Mouse (Mus musculus): Measurements from ENCODE around the gene Kbtbd3. TPM values are rescaled to one million over a fixed set of nuclear protein-coding genes. Genes with fewer than 3 reads are reported as not detected.

Kbtbd3 gene
- 5.9 and 8.0 TPM in 2 replicates for polyA plus RNA-seq (2015; fragmentation: Nextera tagmentation; extraction: Ambion mirVana)

GRCm38 (mm10) chr9:4309351-4310085 lies at the start of gene Kbtbd3, which contains the start of gene Aasdhppt:
Gene Kbtbd3, plus strand, starts transcription at chr9:4309833.
Gene Aasdhppt, minus strand, starts transcription at chr9:4309471.
- peak within 1 kb of the TSS; percentile 72 for H3K4me3 ChIP-seq
- H3K4me1 ChIP-seq: peaks cover 11% of the 10 kb centered on the region
- peak within 1 kb of the TSS; percentile 96 for H3K27ac ChIP-seq
- H3K36me3 ChIP-seq: 0 out of 2 replicates have a peak, but pooled peaks cover 4% of the 10 kb centered on the region
- no peaks in the 10 kb centered on the region for H3K9me3 ChIP-seq
- H3K4me2 ChIP-seq: peak within 1 kb of the TSS; percentile 73
- ATAC-seq (ENCODE audit: insufficient number of reproducible peaks, insufficient read depth, low FRiP score, low TSS enrichment, low read depth): peak; percentile 98
- no peaks in the 10 kb centered on the region for H3K27me3 ChIP-seq
- WGBS: under 1% methylated on average over 53 of the region's 53 CpGs
- H3K9ac ChIP-seq: peak within 1 kb of the TSS; percentile 87

DNA sequence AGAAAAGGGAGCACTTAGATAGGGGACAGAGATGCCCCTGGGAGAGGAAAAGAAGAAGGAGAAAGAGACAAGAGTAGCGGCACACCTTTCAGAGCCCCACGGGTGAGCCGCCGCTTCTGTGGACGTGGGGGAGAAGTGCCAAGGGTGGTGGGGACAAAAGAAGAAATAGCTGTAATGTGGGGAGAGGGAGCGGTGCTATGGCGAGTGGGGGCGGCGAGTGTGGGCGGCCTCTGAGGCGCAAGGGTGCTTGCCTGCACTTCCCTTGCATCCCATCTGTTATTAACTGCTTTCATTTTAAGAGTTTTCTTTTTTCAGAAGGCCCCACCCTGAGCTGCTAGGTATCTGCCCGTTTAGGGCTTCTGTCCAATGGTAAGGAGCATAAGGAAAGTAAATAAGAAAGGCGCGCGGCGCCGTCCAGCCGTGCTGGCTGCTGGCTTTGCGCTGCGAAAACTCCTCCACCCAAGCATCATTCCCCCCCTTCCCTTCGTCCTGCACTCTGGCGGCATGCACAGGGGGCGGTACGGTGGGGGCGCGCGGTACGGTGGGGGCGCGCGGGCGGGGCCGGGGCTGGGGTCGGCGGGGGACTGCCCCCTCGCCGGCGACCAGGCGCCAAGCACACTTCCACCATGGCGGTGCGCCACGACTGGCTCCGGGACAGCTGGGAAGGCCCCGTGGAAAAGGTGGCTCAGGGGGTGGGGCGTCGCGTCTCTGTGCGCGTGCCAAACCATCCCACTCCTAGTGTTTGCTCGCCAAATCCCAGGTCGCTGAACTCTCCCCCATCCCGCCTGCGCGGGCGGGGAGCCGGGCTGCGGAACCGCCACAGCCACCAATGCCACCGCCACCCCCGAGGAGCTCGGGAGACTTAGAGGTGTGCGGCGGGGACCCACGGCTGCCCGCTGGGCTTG lies 49.5 kb upstream of the Kbtbd3 start:
- Histone ChIP-seq H3K27me3 (no peaks in the 10 kb centered on the region), H3K4me2 (0 out of 2 replicates have a peak overlapping the region, but pooled peaks have one; percentile 22), H3K27ac (no peak overlapping the region), H3K9me3 (peaks cover 16% of the 10 kb centered on the region), H3K9ac (no peak overlapping the region), H3K4me1 (no peaks in the 10 kb centered on the region), H3K36me3 (no peaks in the 10 kb centered on the region), H3K4me3 (peak overlapping the region; percentile 23)
- 47% methylated on average over 65 of the region's 65 CpGs for WGBS
- ATAC-seq (ENCODE audit: insufficient number of reproducible peaks, insufficient read depth, low FRiP score, low TSS enrichment, low read depth): peak; percentile 56; the same call in 1 of the 2 replicates

- Histone ChIP-seq H3K4me2 (no peak overlapping the region), H3K9ac (no peak overlapping the region), H3K4me1 (no peaks in the 10 kb centered on the region), H3K27me3 (no peaks in the 10 kb centered on the region), H3K9me3 (peaks cover 16% of the 10 kb centered on the region), H3K4me3 (peak overlapping the region; percentile 23), H3K36me3 (no peaks in the 10 kb centered on the region), H3K27ac (no peak overlapping the region)
- 71% methylated on average over 12 of the region's 12 CpGs for WGBS
- ATAC-seq (ENCODE audit: insufficient number of reproducible peaks, insufficient read depth, low FRiP score, low TSS enrichment, low read depth): no peak
Measured at GRCm38 (mm10) chr9:4260746-4261090, 48.9 kb upstream of the Kbtbd3 start.

- ATAC-seq (ENCODE audit: insufficient number of reproducible peaks, insufficient read depth, low FRiP score, low TSS enrichment, low read depth): 0 out of 2 replicates have a peak, but pooled peaks have one; percentile 62
- no peaks in the 10 kb centered on the region for H3K9me3 ChIP-seq
- H3K4me3 ChIP-seq: no peak overlapping the region
- 97% methylated on average over 3 of the region's 3 CpGs for WGBS
- H3K9ac ChIP-seq: no peak overlapping the region
- no peaks in the 10 kb centered on the region for H3K27me3 ChIP-seq
- no peaks in the 10 kb centered on the region for H3K4me1 ChIP-seq
- no peak overlapping the region for H3K27ac ChIP-seq
- no peaks in the 10 kb centered on the region for H3K36me3 ChIP-seq
- no peak overlapping the region for H3K4me2 ChIP-seq
Measured at GRCm38 (mm10) chr9:4266881-4267280, 42.8 kb upstream of the Kbtbd3 start.

GRCm38 (mm10) chr9:4283850-4284249 lies 25.8 kb upstream of the Kbtbd3 start:
- WGBS: 22% methylated on average over 3 of the region's 3 CpGs
- Histone ChIP-seq H3K4me1 (no peaks in the 10 kb centered on the region), H3K27me3 (no peaks in the 10 kb centered on the region), H3K27ac (no peak overlapping the region), H3K4me3 (no peak overlapping the region), H3K9ac (no peak overlapping the region), H3K9me3 (no peaks in the 10 kb centered on the region), H3K36me3 (peaks cover 16% of the 10 kb centered on the region; the same call in 1 of the 2 replicates), H3K4me2 (no peak overlapping the region)
- ATAC-seq (ENCODE audit: insufficient number of reproducible peaks, insufficient read depth, low FRiP score, low TSS enrichment, low read depth): no peak

- no peaks in the 10 kb centered on the region for H3K4me1 ChIP-seq
- H3K36me3 ChIP-seq: peaks cover 41% of the 10 kb centered on the region
- no peaks in the 10 kb centered on the region for H3K9me3 ChIP-seq
- H3K4me3 ChIP-seq: no peak overlapping the region
- WGBS: 92% methylated on average over 2 of the region's 2 CpGs
- no peak for ATAC-seq (ENCODE audit: insufficient number of reproducible peaks, insufficient read depth, low FRiP score, low TSS enrichment, low read depth)
- H3K27ac ChIP-seq: no peak overlapping the region
- no peak overlapping the region for H3K4me2 ChIP-seq
- no peak overlapping the region for H3K9ac ChIP-seq
- no peaks in the 10 kb centered on the region for H3K27me3 ChIP-seq
Measured at GRCm38 (mm10) chr9:4300466-4300865, 9.2 kb upstream of the Kbtbd3 start.

DNA sequence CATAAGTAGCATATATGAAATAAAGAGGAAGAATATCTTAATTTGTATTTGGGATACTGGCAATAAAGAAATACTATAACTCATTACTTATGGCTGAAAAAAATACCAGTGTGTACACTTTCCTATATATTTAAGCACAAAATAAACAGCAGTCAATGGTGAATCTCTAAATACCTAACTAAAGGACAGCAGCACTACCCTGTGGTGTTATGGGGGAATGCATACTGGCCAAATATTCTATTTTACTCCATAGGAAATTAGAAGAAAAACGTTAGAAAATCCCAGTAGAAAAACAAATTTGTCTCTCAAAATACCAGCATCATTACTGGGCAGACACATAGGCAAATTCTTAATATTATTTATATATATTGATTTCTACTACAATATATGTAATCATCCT lies 4.8 kb upstream of the Kbtbd3 start:
- WGBS: 57% methylated on average over 1 of the region's 1 CpGs
- H3K4me3 ChIP-seq: no peak overlapping the region

DNA sequence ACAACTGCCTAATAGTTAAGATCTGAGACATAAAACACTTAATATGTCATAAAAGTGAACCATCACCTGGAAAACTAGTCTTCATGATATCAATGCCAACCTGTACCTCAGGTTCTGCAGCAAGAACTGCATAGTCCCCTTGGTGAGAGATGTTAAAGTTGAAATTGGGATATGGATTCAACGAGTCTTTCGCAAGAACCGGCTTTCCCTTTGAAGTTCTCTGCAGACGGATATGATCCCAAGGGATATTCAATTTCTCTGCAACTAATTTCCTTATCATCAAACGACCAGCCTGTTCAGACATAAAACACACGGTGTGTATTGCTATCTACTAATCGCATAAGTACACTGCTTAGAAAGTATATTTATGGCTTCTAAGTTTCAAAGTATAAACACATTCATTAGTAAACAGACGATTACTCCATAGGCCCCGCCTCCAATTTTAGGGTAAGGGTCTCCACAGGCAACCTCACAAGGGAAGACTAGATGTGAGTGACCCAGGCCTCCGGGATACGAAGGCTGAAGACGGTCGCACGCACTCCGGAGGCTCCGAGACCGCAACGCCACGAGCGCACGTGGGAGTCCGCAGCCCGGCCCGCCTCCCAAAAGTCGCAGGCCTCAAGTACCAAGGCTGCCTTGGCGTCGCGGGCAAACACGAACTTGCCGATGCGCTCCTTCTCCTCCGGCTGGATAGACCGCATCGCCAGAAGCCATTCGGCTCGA lies 844 bp upstream of the Kbtbd3 start:
- Histone ChIP-seq H3K9me3 (no peaks in the 10 kb centered on the region), H3K9ac (peak overlapping the region; percentile 80), H3K27me3 (no peaks in the 10 kb centered on the region), H3K36me3 (0 out of 2 replicates have a peak, but pooled peaks cover 4% of the 10 kb centered on the region), H3K4me3 (peak overlapping the region; percentile 72), H3K27ac (peak overlapping the region; percentile 81), H3K4me1 (peaks cover 11% of the 10 kb centered on the region), H3K4me2 (peak overlapping the region; percentile 73)
- WGBS: under 1% methylated on average over 36 of the region's 36 CpGs
- no peak; the same call in 1 of the 2 replicates for ATAC-seq (ENCODE audit: insufficient number of reproducible peaks, insufficient read depth, low FRiP score, low TSS enrichment, low read depth)

More for the DNA sequence above, 4.8 kb upstream of the Kbtbd3 start:
- Histone ChIP-seq H3K4me1 (peaks cover 4% of the 10 kb centered on the region), H3K36me3 (peaks cover 22% of the 10 kb centered on the region), H3K9me3 (no peaks in the 10 kb centered on the region), H3K9ac (no peak overlapping the region), H3K4me2 (no peak overlapping the region), H3K27ac (no peak overlapping the region), H3K27me3 (no peaks in the 10 kb centered on the region)
- no peak for ATAC-seq (ENCODE audit: insufficient number of reproducible peaks, insufficient read depth, low FRiP score, low TSS enrichment, low read depth)

DNA sequence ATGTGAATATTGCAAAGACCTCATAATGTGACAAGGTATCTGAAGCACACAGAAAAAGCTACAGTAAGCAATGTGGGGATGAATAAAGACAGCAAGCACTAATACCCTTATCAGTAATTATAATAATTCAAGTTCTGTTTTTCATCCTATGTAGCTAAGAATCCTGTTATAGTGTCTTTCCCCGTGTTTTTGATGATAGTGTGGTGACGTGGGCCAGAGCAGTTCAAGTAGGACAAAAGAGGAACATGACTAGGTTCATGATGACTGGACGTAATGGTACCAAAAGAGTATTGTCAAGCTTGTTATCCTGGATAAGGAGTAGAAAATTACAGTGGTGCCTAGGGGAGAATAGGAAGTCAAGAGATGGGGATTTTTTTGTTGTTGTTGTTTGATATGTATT lies 1.1 kb downstream of the Kbtbd3 start:
- Histone ChIP-seq H3K9ac (peak overlapping the region; percentile 87; the same call in 1 of the 2 replicates), H3K36me3 (0 out of 2 replicates have a peak, but pooled peaks cover 2% of the 10 kb centered on the region), H3K4me3 (peak overlapping the region; percentile 72), H3K4me1 (peaks cover 11% of the 10 kb centered on the region), H3K9me3 (no peaks in the 10 kb centered on the region), H3K27me3 (no peaks in the 10 kb centered on the region), H3K4me2 (peak overlapping the region; percentile 73), H3K27ac (no peak overlapping the region)
- WGBS: 72% methylated on average over 3 of the region's 3 CpGs
- ATAC-seq (ENCODE audit: insufficient number of reproducible peaks, insufficient read depth, low FRiP score, low TSS enrichment, low read depth): no peak

DNA sequence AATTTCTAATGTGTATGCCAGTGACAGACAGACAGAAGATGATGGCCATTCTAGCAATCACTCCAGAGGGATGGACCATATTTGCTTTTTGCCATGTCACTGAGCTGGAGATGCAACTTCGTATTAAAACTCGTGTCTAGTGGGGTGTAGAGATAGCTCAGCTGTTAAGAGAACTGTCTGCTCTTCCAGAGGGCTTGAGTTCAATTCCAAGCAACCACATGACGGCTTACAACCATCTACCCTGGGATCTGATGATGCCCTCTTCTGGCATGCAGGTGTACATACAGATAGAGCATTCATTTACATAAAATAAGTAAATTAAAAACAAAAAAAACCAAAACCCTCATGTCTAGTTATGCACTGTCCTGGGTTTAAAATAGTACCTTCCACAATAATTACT lies 1.5 kb downstream of the Kbtbd3 start:
- no peak overlapping the region for H3K4me3 ChIP-seq
- no peak overlapping the region for H3K27ac ChIP-seq
- no peaks in the 10 kb centered on the region for H3K27me3 ChIP-seq
- H3K36me3 ChIP-seq: no peaks in the 10 kb centered on the region
- H3K4me2 ChIP-seq: no peak overlapping the region
- H3K4me1 ChIP-seq: peaks cover 11% of the 10 kb centered on the region
- H3K9me3 ChIP-seq: no peaks in the 10 kb centered on the region
- 89% methylated on average over 3 of the region's 3 CpGs for WGBS
- no peak overlapping the region for H3K9ac ChIP-seq
- ATAC-seq (ENCODE audit: insufficient number of reproducible peaks, insufficient read depth, low FRiP score, low TSS enrichment, low read depth): no peak

DNA sequence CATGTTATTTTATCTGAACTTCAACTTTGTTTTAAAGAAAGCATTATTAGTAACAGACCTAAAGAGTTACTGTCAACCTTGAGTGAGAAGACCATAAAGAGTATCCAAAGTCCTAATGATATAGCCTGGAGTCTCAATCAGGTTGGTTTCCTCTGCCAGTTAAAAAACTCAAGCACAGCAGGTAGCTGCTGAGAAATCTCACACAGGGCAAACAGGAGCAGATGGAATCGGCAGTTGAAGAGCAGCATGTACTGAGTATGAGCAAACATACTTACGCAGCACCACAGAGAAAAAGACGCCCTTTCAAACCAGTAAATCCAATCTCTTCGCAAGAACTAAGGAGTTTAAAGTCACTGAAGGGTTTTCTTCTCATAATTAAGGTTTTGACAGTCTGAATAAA lies 4.3 kb downstream of the Kbtbd3 start:
- H3K4me2 ChIP-seq: no peak overlapping the region
- H3K27me3 ChIP-seq: no peaks in the 10 kb centered on the region
- 88% methylated on average over 4 of the region's 4 CpGs for WGBS
- peaks cover 7% of the 10 kb centered on the region for H3K4me1 ChIP-seq
- H3K27ac ChIP-seq: no peak overlapping the region
- H3K36me3 ChIP-seq: no peaks in the 10 kb centered on the region
- no peak overlapping the region for H3K9ac ChIP-seq
- H3K4me3 ChIP-seq: no peak overlapping the region
- no peak for ATAC-seq (ENCODE audit: insufficient number of reproducible peaks, insufficient read depth, low FRiP score, low TSS enrichment, low read depth)
- no peaks in the 10 kb centered on the region for H3K9me3 ChIP-seq

Measured in embryonic facial prominence, embryonic 13.5 days (tissue).